Mouse (Mus musculus): ENCODE measurements around the gene Myo16. TPM values are rescaled to one million over a fixed set of nuclear protein-coding genes. Genes with fewer than 3 reads are reported as not detected.

The Myo16 gene
- polyA plus RNA-seq, 1 experiment from 2014 or later = 0.07 TPM

GRCm38 (mm10) chr8:10628725-10629124, 475.0 kb downstream of the Myo16 start:
- Histone ChIP-seq H3K9ac (no peak overlapping the region), H3K27ac (no peak overlapping the region), H3K4me2 (no peak overlapping the region), H3K4me3 (no peak overlapping the region), H3K4me1 (peaks cover 7% of the 10 kb centered on the region; the same call in 1 of the 2 replicates), H3K36me3 (no peaks in the 10 kb centered on the region), H3K9me3 (replicated peaks) (no peaks in the 10 kb centered on the region), H3K27me3 (replicated peaks) (no peaks in the 10 kb centered on the region; the same call in 1 of the 2 replicates)
- ATAC-seq = no peak
- 70% methylated on average over 8 of the region's 8 CpGs for WGBS (ENCODE audit: insufficient replicate concordance)

GRCm38 (mm10) chr8:10629862-10630261, 476.2 kb downstream of the Myo16 start:
- Histone ChIP-seq H3K9me3 (replicated peaks) (no peaks in the 10 kb centered on the region), H3K9ac (no peak overlapping the region), H3K36me3 (no peaks in the 10 kb centered on the region), H3K4me1 (peaks cover 7% of the 10 kb centered on the region; the same call in 1 of the 2 replicates), H3K4me2 (no peak overlapping the region), H3K27ac (no peak overlapping the region), H3K27me3 (replicated peaks) (peaks cover 6% of the 10 kb centered on the region; the same call in 1 of the 2 replicates), H3K4me3 (no peak overlapping the region)
- no peak for ATAC-seq
- 65% methylated on average over 5 of the region's 5 CpGs for WGBS (ENCODE audit: insufficient replicate concordance)

GRCm38 (mm10) chr8:10631006-10631405, 477.3 kb downstream of the Myo16 start:
- Histone ChIP-seq H3K4me2 (no peak overlapping the region), H3K27me3 (replicated peaks) (peaks cover 6% of the 10 kb centered on the region; the same call in 1 of the 2 replicates), H3K4me3 (no peak overlapping the region), H3K27ac (no peak overlapping the region), H3K9ac (no peak overlapping the region), H3K36me3 (no peaks in the 10 kb centered on the region), H3K9me3 (replicated peaks) (no peaks in the 10 kb centered on the region), H3K4me1 (peaks cover 7% of the 10 kb centered on the region; the same call in 1 of the 2 replicates)
- no peak for ATAC-seq
- 57% methylated on average over 2 of the region's 2 CpGs for WGBS (ENCODE audit: insufficient replicate concordance)

- Histone ChIP-seq H3K9ac (no peak overlapping the region), H3K27me3 (replicated peaks) (peaks cover 9% of the 10 kb centered on the region; the same call in 1 of the 2 replicates), H3K36me3 (no peaks in the 10 kb centered on the region), H3K4me1 (peaks cover 7% of the 10 kb centered on the region; the same call in 1 of the 2 replicates), H3K27ac (no peak overlapping the region), H3K9me3 (replicated peaks) (no peaks in the 10 kb centered on the region), H3K4me3 (no peak overlapping the region), H3K4me2 (no peak overlapping the region)
- 63% methylated on average over 6 of the region's 6 CpGs for WGBS (ENCODE audit: insufficient replicate concordance)
- no peak for ATAC-seq
Observed at GRCm38 (mm10) chr8:10632603-10633002, 478.9 kb downstream of the Myo16 start.

GRCm38 (mm10) chr8:10633360-10634140, 479.8 kb downstream of the Myo16 start:
- Histone ChIP-seq H3K4me2 (peak overlapping the region; percentile 20), H3K27ac (no peak overlapping the region), H3K27me3 (replicated peaks) (peaks cover 9% of the 10 kb centered on the region; the same call in 1 of the 2 replicates), H3K9ac (no peak overlapping the region), H3K4me3 (no peak overlapping the region), H3K9me3 (replicated peaks) (no peaks in the 10 kb centered on the region), H3K4me1 (peaks cover 7% of the 10 kb centered on the region; the same call in 1 of the 2 replicates), H3K36me3 (no peaks in the 10 kb centered on the region)
- no peak for ATAC-seq
- 46% methylated on average over 11 of the region's 12 CpGs for WGBS (ENCODE audit: insufficient replicate concordance)

- H3K4me3 ChIP-seq = no peak overlapping the region
- H3K27me3 ChIP-seq (replicated peaks) = peaks cover 9% of the 10 kb centered on the region; the same call in 1 of the 2 replicates
- H3K27ac ChIP-seq = no peak overlapping the region
- H3K4me1 ChIP-seq = peaks cover 7% of the 10 kb centered on the region; the same call in 1 of the 2 replicates
- 64% methylated on average over 13 of the region's 13 CpGs for WGBS (ENCODE audit: insufficient replicate concordance)
- ATAC-seq = no peak
- no peaks in the 10 kb centered on the region for H3K9me3 ChIP-seq (replicated peaks)
- no peak overlapping the region for H3K9ac ChIP-seq
- no peak overlapping the region for H3K4me2 ChIP-seq
- no peaks in the 10 kb centered on the region for H3K36me3 ChIP-seq
Observed at GRCm38 (mm10) chr8:10634421-10634820, 480.7 kb downstream of the Myo16 start.

GRCm38 (mm10) chr8:10638871-10639270, 485.2 kb downstream of the Myo16 start:
- Histone ChIP-seq H3K9me3 (replicated peaks) (no peaks in the 10 kb centered on the region), H3K27me3 (replicated peaks) (0 out of 2 replicates have a peak, but pooled peaks cover 9% of the 10 kb centered on the region), H3K4me1 (peaks cover 27% of the 10 kb centered on the region), H3K4me2 (no peak overlapping the region), H3K4me3 (no peak overlapping the region), H3K9ac (no peak overlapping the region), H3K27ac (no peak overlapping the region), H3K36me3 (no peaks in the 10 kb centered on the region)
- 71% methylated on average over 8 of the region's 8 CpGs for WGBS (ENCODE audit: insufficient replicate concordance)
- no peak for ATAC-seq

- ATAC-seq = no peak; the same call in 1 of the 2 replicates
- Histone ChIP-seq H3K9me3 (replicated peaks) (no peaks in the 10 kb centered on the region), H3K27ac (no peak overlapping the region), H3K9ac (no peak overlapping the region), H3K4me2 (peak overlapping the region; percentile 23; the same call in 1 of the 2 replicates), H3K4me3 (no peak overlapping the region), H3K27me3 (replicated peaks) (0 out of 2 replicates have a peak, but pooled peaks cover 3% of the 10 kb centered on the region), H3K4me1 (peaks cover 27% of the 10 kb centered on the region), H3K36me3 (no peaks in the 10 kb centered on the region)
- WGBS (ENCODE audit: insufficient replicate concordance) = 46% methylated on average over 9 of the region's 9 CpGs
Observed at GRCm38 (mm10) chr8:10640176-10640810, 486.6 kb downstream of the Myo16 start.

GRCm38 (mm10) chr8:10640859-10641258, 487.1 kb downstream of the Myo16 start:
- Histone ChIP-seq H3K4me2 (peak overlapping the region; percentile 23; the same call in 1 of the 2 replicates), H3K4me1 (peaks cover 27% of the 10 kb centered on the region), H3K27ac (peak overlapping the region; percentile 32; the same call in 1 of the 2 replicates), H3K4me3 (no peak overlapping the region), H3K9ac (no peak overlapping the region), H3K36me3 (no peaks in the 10 kb centered on the region), H3K9me3 (replicated peaks) (no peaks in the 10 kb centered on the region), H3K27me3 (replicated peaks) (0 out of 2 replicates have a peak, but pooled peaks cover 3% of the 10 kb centered on the region)
- peak; percentile 90 for ATAC-seq
- 27% methylated on average over 7 of the region's 7 CpGs for WGBS (ENCODE audit: insufficient replicate concordance)

GRCm38 (mm10) chr8:10641343-10641742, 487.6 kb downstream of the Myo16 start:
- 0 out of 2 replicates have a peak, but pooled peaks cover 3% of the 10 kb centered on the region for H3K27me3 ChIP-seq (replicated peaks)
- H3K4me3 ChIP-seq = no peak overlapping the region
- peaks cover 27% of the 10 kb centered on the region for H3K4me1 ChIP-seq
- ATAC-seq = no peak
- no peaks in the 10 kb centered on the region for H3K9me3 ChIP-seq (replicated peaks)
- H3K27ac ChIP-seq = peak overlapping the region; percentile 32
- no peaks in the 10 kb centered on the region for H3K36me3 ChIP-seq
- 0 out of 2 replicates have a peak overlapping the region, but pooled peaks have one; percentile 23 for H3K4me2 ChIP-seq
- H3K9ac ChIP-seq = no peak overlapping the region

- Histone ChIP-seq H3K27me3 (replicated peaks) (peaks cover 5% of the 10 kb centered on the region; the same call in 1 of the 2 replicates), H3K27ac (no peak overlapping the region), H3K4me3 (no peak overlapping the region), H3K4me1 (peaks cover 27% of the 10 kb centered on the region), H3K9me3 (replicated peaks) (no peaks in the 10 kb centered on the region), H3K9ac (no peak overlapping the region), H3K4me2 (no peak overlapping the region), H3K36me3 (no peaks in the 10 kb centered on the region)
- ATAC-seq = no peak
- 46% methylated on average over 4 of the region's 4 CpGs for WGBS (ENCODE audit: insufficient replicate concordance)
Observed at GRCm38 (mm10) chr8:10643244-10643643, 489.5 kb downstream of the Myo16 start.

GRCm38 (mm10) chr8:10644481-10644880, 490.8 kb downstream of the Myo16 start:
- H3K27me3 ChIP-seq (replicated peaks) = peaks cover 6% of the 10 kb centered on the region; the same call in 1 of the 2 replicates
- H3K9me3 ChIP-seq (replicated peaks) = no peaks in the 10 kb centered on the region
- peaks cover 27% of the 10 kb centered on the region for H3K4me1 ChIP-seq
- WGBS (ENCODE audit: insufficient replicate concordance) = 51% methylated on average over 3 of the region's 3 CpGs
- no peak overlapping the region for H3K4me2 ChIP-seq
- no peak overlapping the region for H3K9ac ChIP-seq
- ATAC-seq = no peak
- H3K36me3 ChIP-seq = no peaks in the 10 kb centered on the region
- H3K4me3 ChIP-seq = no peak overlapping the region
- H3K27ac ChIP-seq = no peak overlapping the region
